Mouse (Mus musculus): Measurements from ENCODE around the gene Gm20532. TPM values are rescaled to one million over a fixed set of nuclear protein-coding genes. Genes with fewer than 3 reads are reported as not detected.
"Not testable (repeated sequence)": the region's sequence is repeated elsewhere in the genome, so short reads cannot be mapped to it uniquely, and the experiment has no call there.

The Gm20532 gene
- polyA plus RNA-seq, 1 experiment from 2014 or later, result not detected

DNA sequence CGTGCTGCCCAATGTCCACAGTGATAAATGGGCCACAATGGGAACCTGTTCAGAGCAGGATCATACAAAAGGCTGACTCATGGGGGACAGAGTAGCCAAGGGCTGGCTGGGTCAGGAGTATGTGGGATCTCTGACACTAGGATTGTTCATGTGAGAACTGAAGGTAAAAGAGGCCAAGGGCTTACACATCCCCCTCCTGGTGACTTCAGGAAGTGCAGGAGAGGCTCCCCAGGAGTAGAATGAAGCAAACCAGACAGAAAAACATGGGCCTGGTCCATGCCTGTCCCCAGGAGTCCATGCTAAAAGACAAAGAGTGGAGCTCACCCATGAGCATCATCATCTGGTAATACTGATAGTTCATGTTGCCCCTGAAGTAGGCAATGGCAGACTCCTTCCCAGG is 77.1 kb downstream of the Gm20532 start:
- not testable (repeated sequence) for H3K4me3 ChIP-seq (ENCODE audit: low read length); H3K36me3 ChIP-seq (ENCODE audit: insufficient read depth, low read length); H3K4me2 ChIP-seq (replicated peaks; ENCODE audit: low read depth, low read length); H3K4me1 ChIP-seq (ENCODE audit: insufficient read depth, low read length); H3K9ac ChIP-seq (replicated peaks; ENCODE audit: low read length); H3K9me3 ChIP-seq (ENCODE audit: low read length); H3K27ac ChIP-seq (ENCODE audit: low read length); ATAC-seq (ENCODE audit: low FRiP score, low TSS enrichment); H3K27me3 ChIP-seq (ENCODE audit: insufficient read depth, low read length)
- 80% methylated on average over 1 of the region's 1 CpGs for WGBS

DNA sequence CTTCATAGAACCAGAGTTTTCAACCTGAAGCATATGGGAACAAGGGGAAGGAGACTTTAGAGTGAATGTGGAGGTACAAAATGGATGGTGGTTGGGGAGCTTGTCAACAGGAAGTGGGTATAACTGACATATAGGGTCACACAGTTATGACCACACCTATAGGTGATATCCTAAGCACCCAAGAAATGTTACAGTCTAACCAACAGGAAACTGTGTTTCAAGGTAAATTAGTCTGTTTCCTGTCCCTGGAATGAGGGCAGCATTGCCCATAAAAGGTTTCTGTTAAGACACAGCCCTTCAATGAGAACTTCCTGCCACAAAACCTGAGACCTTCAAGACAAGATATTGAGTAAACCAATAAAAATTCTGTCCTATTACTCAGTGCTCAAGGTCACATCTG is 82.3 kb downstream of the Gm20532 start:
- Histone ChIP-seq H3K4me3 (ENCODE audit: low read length) (no peak overlapping the region), H3K4me2 (replicated peaks; ENCODE audit: low read depth, low read length) (no peak overlapping the region), H3K27ac (ENCODE audit: low read length) (no peak overlapping the region), H3K27me3 (ENCODE audit: insufficient read depth, low read length) (no peaks in the 10 kb centered on the region), H3K4me1 (ENCODE audit: insufficient read depth, low read length) (no peaks in the 10 kb centered on the region), H3K9me3 (ENCODE audit: low read length) (no peaks in the 10 kb centered on the region), H3K9ac (replicated peaks; ENCODE audit: low read length) (no peak overlapping the region), H3K36me3 (ENCODE audit: insufficient read depth, low read length) (no peaks in the 10 kb centered on the region)
- no peak for ATAC-seq (ENCODE audit: low FRiP score, low TSS enrichment)

DNA sequence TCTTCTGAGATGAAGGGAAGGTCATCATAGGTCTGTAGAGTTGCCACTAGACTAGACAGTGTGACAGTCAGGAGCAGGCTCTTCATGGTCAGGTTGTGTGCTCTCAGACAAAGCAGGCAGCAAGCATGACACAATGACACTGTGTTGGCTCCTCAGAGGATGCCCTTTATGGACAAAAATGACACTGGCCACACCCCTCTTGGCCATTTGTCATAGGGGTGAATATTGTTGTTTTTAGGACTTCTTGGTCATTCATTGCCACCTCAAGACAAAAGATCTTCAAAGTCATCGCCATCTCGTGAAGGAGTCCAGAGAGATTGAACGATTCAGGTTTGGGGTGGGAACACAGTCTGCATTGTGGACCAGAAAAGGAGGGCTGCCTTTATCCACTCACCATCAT is 84.7 kb downstream of the Gm20532 start, which contains the start of gene Lcn4:
Lcn4 (minus strand) TSS at position 101 of the 400 bp plus-strand sequence.
- WGBS, result 91% methylated on average over 3 of the region's 3 CpGs
- Histone ChIP-seq H3K9ac (replicated peaks; ENCODE audit: low read length) (no peak within 1 kb of the TSS), H3K4me2 (replicated peaks; ENCODE audit: low read depth, low read length) (no peak within 1 kb of the TSS), H3K27me3 (ENCODE audit: insufficient read depth, low read length) (no peaks in the 10 kb centered on the region), H3K27ac (ENCODE audit: low read length) (no peak within 1 kb of the TSS), H3K4me3 (ENCODE audit: low read length) (no peak within 1 kb of the TSS), H3K9me3 (ENCODE audit: low read length) (no peaks in the 10 kb centered on the region), H3K36me3 (ENCODE audit: insufficient read depth, low read length) (no peaks in the 10 kb centered on the region), H3K4me1 (ENCODE audit: insufficient read depth, low read length) (no peaks in the 10 kb centered on the region)
- ATAC-seq (ENCODE audit: low FRiP score, low TSS enrichment), result no peak

MicroRNAs encoded within 50 kb of the gene (microRNA counts, 519-probe panel; counts per million panel counts)
- microRNA mmu-miR-126-3p (4,923 counts per million, percentile 97 among the panel's probes with 10 or more counts), microRNA mmu-miR-126-5p (3,967 counts per million, percentile 89 among the panel's probes with 10 or more counts)

Small RNAs within 50 kb of the gene (microRNA-seq; reads per million reads assigned to microRNA genes)
- 2.4 reads per million, percentile 10 among the genes with 10 or more reads in this experiment for gene Mir126a
- not detected for gene Mir126b

Other genes with a start within 250 kb of the Gm20532 start
- gene Dnlz, start 234.5 kb upstream of the Gm20532 start, polyA plus RNA-seq (2015; fragmentation: Nextera tagmentation; extraction: Ambion mirVana), result 30.6 and 34.2 TPM in 2 replicates
- 0.92 and 1.4 TPM in 2 replicates for gene Card9, start 225.7 kb upstream of the Gm20532 start, polyA plus RNA-seq (2015; fragmentation: Nextera tagmentation; extraction: Ambion mirVana)
- 31.7 and 35.3 TPM in 2 replicates for gene Snapc4, start 206.0 kb upstream of the Gm20532 start, polyA plus RNA-seq (2015; fragmentation: Nextera tagmentation; extraction: Ambion mirVana)
- gene Entr1, start 197.3 kb upstream of the Gm20532 start, polyA plus RNA-seq (2015; fragmentation: Nextera tagmentation; extraction: Ambion mirVana), result 125 and 127 TPM in 2 replicates
- gene Pmpca, start 197.3 kb upstream of the Gm20532 start, polyA plus RNA-seq (2015; fragmentation: Nextera tagmentation; extraction: Ambion mirVana), result 122 TPM in 2 replicates
- gene Inpp5e, start 177.4 kb upstream of the Gm20532 start, polyA plus RNA-seq (2015; fragmentation: Nextera tagmentation; extraction: Ambion mirVana), result 24.9 and 26.6 TPM in 2 replicates
- gene Sec16a, start 141.4 kb upstream of the Gm20532 start, polyA plus RNA-seq (2015; fragmentation: Nextera tagmentation; extraction: Ambion mirVana), result 27.6 and 28.6 TPM in 2 replicates
- 23.7 and 27.0 TPM in 2 replicates for gene Notch1, start 70.0 kb upstream of the Gm20532 start, polyA plus RNA-seq (2015; fragmentation: Nextera tagmentation; extraction: Ambion mirVana)
- 257 and 266 TPM in 2 replicates for gene Egfl7, start 6.6 kb upstream of the Gm20532 start, polyA plus RNA-seq (2015; fragmentation: Nextera tagmentation; extraction: Ambion mirVana)
- 53.0 and 57.0 TPM in 2 replicates for gene Agpat2, start 17.8 kb downstream of the Gm20532 start, polyA plus RNA-seq (2015; fragmentation: Nextera tagmentation; extraction: Ambion mirVana)
- gene Fam69b, start 41.8 kb downstream of the Gm20532 start, polyA plus RNA-seq (2015; fragmentation: Nextera tagmentation; extraction: Ambion mirVana), result 39.3 and 40.3 TPM in 2 replicates
- not detected in 2 replicates for gene Lcn4, start 84.6 kb downstream of the Gm20532 start, polyA plus RNA-seq (2015; fragmentation: Nextera tagmentation; extraction: Ambion mirVana)